ENCODE assay signal across 17 mouse cellular contexts in genomic region chr13:69294483-69294882, GRCm38 (mm10).
A peak's percentile ranks its signal among the peaks of the same experiment; 100 is the strongest.
DNase-seq lines count a peak whose midpoint lies in the region; ATAC-seq and TF ChIP-seq lines count a peak whose summit lies in the region.
"Had no signal": no experiment of that assay in that cellular context is flagged by ENCODE, and none has a peak within 500 bp of the region (broad histone marks: within the 10 kb centered on the region; RNA-seq: fewer than 3 reads in every experiment).

No protein-coding gene starts in this region.

- no peak overlapping the region for H3K27ac ChIP-seq in heart, adult 2 months
- no peak overlapping the region for H3K27ac ChIP-seq in lung, embryonic 16.5 days (ENCODE audit: low read length)
- no peak overlapping the region for H3K27ac ChIP-seq in midbrain, embryonic 15.5 days
- H3K27ac ChIP-seq: embryonic facial prominence, embryonic 12.5 days; gastrocnemius, adult 2 months; limb, embryonic 13.5 days; liver, embryonic 15.5 days had no signal

- H3K4me3 ChIP-seq in heart, adult 2 months: no peak overlapping the region
- no peak overlapping the region for H3K4me3 ChIP-seq in lung, embryonic 16.5 days (ENCODE audit: low read length)
- no peak overlapping the region for H3K4me3 ChIP-seq in lung, adult 2 months (replicated peaks; ENCODE audit: extremely low read depth, low read depth, low read length)
- no peak overlapping the region for H3K4me3 ChIP-seq in midbrain, embryonic 15.5 days
- H3K4me3 ChIP-seq: embryonic facial prominence, embryonic 12.5 days; gastrocnemius, adult 2 months; limb, embryonic 13.5 days; liver, embryonic 15.5 days had no signal

- H3K4me1 ChIP-seq in heart, adult 2 months (ENCODE audit: control insufficient read depth, insufficient read depth, low read length): no peaks in the 10 kb centered on the region
- H3K4me1 ChIP-seq in lung, embryonic 16.5 days (replicated peaks; ENCODE audit: control insufficient read depth, insufficient read depth, low read length): 0 out of 2 replicates have a peak, but pooled peaks cover 4% of the 10 kb centered on the region
- no peaks in the 10 kb centered on the region for H3K4me1 ChIP-seq in lung, adult 2 months (ENCODE audit: control insufficient read depth, insufficient read depth, low read length)
- no peaks in the 10 kb centered on the region for H3K4me1 ChIP-seq in midbrain, embryonic 15.5 days
- H3K4me1 ChIP-seq: embryonic facial prominence, embryonic 12.5 days; limb, embryonic 13.5 days; liver, embryonic 15.5 days had no signal

- intact Hi-C loops in heart, adult 2 months (cut with DNase I): no loop called here

- no peak for TF ChIP-seq EP300 in heart, adult 2 months (IDR thresholded peaks at IDR 0.05; ENCODE audit: insufficient read depth, low read depth, low read length)

- no peaks in the 10 kb centered on the region for H3K36me3 ChIP-seq in heart, adult 2 months (ENCODE audit: control insufficient read depth, insufficient read depth, low read length)
- H3K36me3 ChIP-seq in lung, embryonic 16.5 days (ENCODE audit: control insufficient read depth, insufficient read depth, low read length): no peaks in the 10 kb centered on the region
- no peaks in the 10 kb centered on the region for H3K36me3 ChIP-seq in midbrain, embryonic 15.5 days (replicated peaks)
- H3K36me3 ChIP-seq: embryonic facial prominence, embryonic 12.5 days; limb, embryonic 13.5 days; liver, embryonic 15.5 days had no signal

- 70% methylated on average over 1 of the region's 1 CpGs for WGBS in heart, adult 2 months
- 41% methylated on average over 1 of the region's 1 CpGs for WGBS in lung, embryonic 16.5 days
- WGBS in lung, adult 2 months: 79% methylated on average over 1 of the region's 1 CpGs
- 92% methylated on average over 1 of the region's 1 CpGs for WGBS in midbrain, embryonic 15.5 days

- no peaks in the 10 kb centered on the region for H3K9me3 ChIP-seq in lung, embryonic 16.5 days (ENCODE audit: control insufficient read depth, low read length)
- H3K9me3 ChIP-seq in midbrain, embryonic 15.5 days: no peaks in the 10 kb centered on the region
- H3K9me3 ChIP-seq: embryonic facial prominence, embryonic 12.5 days; limb, embryonic 13.5 days; liver, embryonic 15.5 days had no signal

- DNase-seq in heart, adult 11 months: peak; percentile 80
- DNase-seq in heart, adult 2 months: no peak
- no peak for DNase-seq in lung, adult 2 months
- peak; percentile 55 to 58 for DNase-seq in layer of hippocampus, adult 8-10 months (ENCODE audit: low spot score in 2 of 2)
- peak; percentile 7 for DNase-seq in lung, postnatal 36 days
- DNase-seq: B cell, adult 2 months; cerebellum, adult 11 months; gastrocnemius, adult 2 months had no signal

- no peak overlapping the region for H3K4me2 ChIP-seq in lung, embryonic 16.5 days (ENCODE audit: low read depth, low read length)
- no peak overlapping the region for H3K4me2 ChIP-seq in midbrain, embryonic 15.5 days
- H3K4me2 ChIP-seq: embryonic facial prominence, embryonic 12.5 days; heart, embryonic 11.5 days; limb, embryonic 13.5 days; liver, embryonic 15.5 days had no signal

- no peaks in the 10 kb centered on the region for H3K27me3 ChIP-seq in heart, adult 2 months (ENCODE audit: control insufficient read depth, insufficient read depth, low read length)
- no peaks in the 10 kb centered on the region for H3K27me3 ChIP-seq in lung, embryonic 16.5 days (ENCODE audit: control insufficient read depth, insufficient read depth, low read depth, low read length)
- H3K27me3 ChIP-seq in midbrain, embryonic 15.5 days (replicated peaks): no peaks in the 10 kb centered on the region
- H3K27me3 ChIP-seq: embryonic facial prominence, embryonic 12.5 days; limb, embryonic 13.5 days; liver, embryonic 15.5 days; Patski had no signal

- peak; percentile 79; the same call in 1 of the 2 replicates for ATAC-seq in lung, embryonic 16.5 days (ENCODE audit: low read depth)
- no peak for ATAC-seq in midbrain, embryonic 15.5 days (replicated peaks)
- no peak for ATAC-seq in monocyte, adult 5-6 weeks (replicated peaks; ENCODE audit: insufficient number of reproducible peaks, low FRiP score, low TSS enrichment, poor library complexity, severe bottlenecking)
- ATAC-seq: inflammation-experienced regulatory T-cells, adult 6 months; Patski had no signal

- TF ChIP-seq POLR2A in heart, adult 2 months (IDR thresholded peaks at IDR 0.05; ENCODE audit: insufficient read depth, low read depth, low read length): no peak
- no peak for TF ChIP-seq POLR2A in lung, adult 2 months (IDR thresholded peaks at IDR 0.05; ENCODE audit: borderline replicate concordance, extremely low read depth, low read depth, low read length)

- no peak for TF ChIP-seq CTCF in heart, adult 2 months (IDR thresholded peaks at IDR 0.05)
- no peak for TF ChIP-seq CTCF in lung, adult 2 months (IDR thresholded peaks at IDR 0.05; ENCODE audit: insufficient read depth, low read length)

- H3K9ac ChIP-seq in heart, adult 2 months (ENCODE audit: low read depth, low read length): no peak overlapping the region
- H3K9ac ChIP-seq in lung, embryonic 16.5 days (ENCODE audit: low read length): no peak overlapping the region
- no peak overlapping the region for H3K9ac ChIP-seq in midbrain, embryonic 15.5 days
- H3K9ac ChIP-seq: embryonic facial prominence, embryonic 12.5 days; limb, embryonic 13.5 days; liver, embryonic 15.5 days had no signal

- no peaks in the 10 kb centered on the region for H3K79me2 ChIP-seq in heart, adult 2 months (replicated peaks; ENCODE audit: control insufficient read depth, insufficient read depth, low read length)

Comparison
In these comparisons a context has a peak if more than half of its experiments do, and no peak if none do; other contexts are left out.
1. DNase-seq: peak in heart, adult 11 months (single experiment), layer of hippocampus, adult 8-10 months (2 of 2) and lung, postnatal 36 days (single experiment); none in heart, adult 2 months (0 of 2) and lung, adult 2 months (single experiment).